Mouse (Mus musculus): ENCODE data around the gene Btaf1. TPM values are rescaled to one million over a fixed set of nuclear protein-coding genes. Genes with fewer than 3 reads are reported as not detected.

Btaf1 gene
- polyA plus RNA-seq, 1 experiment from 2014 or later: 20.2 TPM

DNA sequence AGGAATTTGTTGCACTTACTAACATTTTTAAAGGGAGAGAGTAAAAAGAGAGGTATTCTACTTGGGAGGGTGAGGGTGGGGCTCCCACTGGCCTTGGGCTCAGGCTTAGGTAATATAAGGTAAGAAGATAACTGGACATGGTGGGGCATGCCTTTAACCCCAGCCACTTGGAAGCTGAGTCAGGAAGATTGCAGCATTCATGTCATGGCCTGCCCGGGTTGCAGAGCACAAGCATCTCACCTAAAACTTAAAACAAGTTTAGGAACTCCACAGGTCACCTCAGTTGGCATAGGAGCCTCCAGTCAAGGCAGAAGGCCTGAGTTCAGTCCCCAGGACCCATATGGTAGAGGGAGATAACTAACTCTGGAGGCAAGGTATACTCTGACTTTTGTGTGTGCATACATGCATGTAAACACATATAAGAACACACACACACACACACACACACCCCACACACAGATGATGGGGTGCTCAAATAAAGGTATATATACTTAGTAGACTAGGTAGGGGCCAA lies 8.9 kb upstream of the Btaf1 start:
- H3K4me3 ChIP-seq (ENCODE audit: low read depth, low read length): 0 out of 2 replicates have a peak overlapping the region, but pooled peaks have one; percentile 6
- no peaks in the 10 kb centered on the region for H3K4me1 ChIP-seq (replicated peaks; ENCODE audit: control insufficient read depth, insufficient read depth, low read length)
- H3K9ac ChIP-seq (ENCODE audit: low read depth, low read length): no peak overlapping the region
- no peak overlapping the region for H3K27ac ChIP-seq (ENCODE audit: low read depth, low read length)
- 94% methylated on average over 1 of the region's 1 CpGs for WGBS
- DNase-seq (ENCODE audit: low spot score) (no peak), ATAC-seq (ENCODE audit: low FRiP score) (no peak)
- no peaks in the 10 kb centered on the region for H3K36me3 ChIP-seq (ENCODE audit: control insufficient read depth, insufficient read depth, low read length)
- no peak overlapping the region for H3K4me2 ChIP-seq (replicated peaks; ENCODE audit: low read depth, low read length)
- no peaks in the 10 kb centered on the region for H3K9me3 ChIP-seq (ENCODE audit: control insufficient read depth, low read length)
- H3K27me3 ChIP-seq (ENCODE audit: control insufficient read depth, insufficient read depth, low read length): no peaks in the 10 kb centered on the region

DNA sequence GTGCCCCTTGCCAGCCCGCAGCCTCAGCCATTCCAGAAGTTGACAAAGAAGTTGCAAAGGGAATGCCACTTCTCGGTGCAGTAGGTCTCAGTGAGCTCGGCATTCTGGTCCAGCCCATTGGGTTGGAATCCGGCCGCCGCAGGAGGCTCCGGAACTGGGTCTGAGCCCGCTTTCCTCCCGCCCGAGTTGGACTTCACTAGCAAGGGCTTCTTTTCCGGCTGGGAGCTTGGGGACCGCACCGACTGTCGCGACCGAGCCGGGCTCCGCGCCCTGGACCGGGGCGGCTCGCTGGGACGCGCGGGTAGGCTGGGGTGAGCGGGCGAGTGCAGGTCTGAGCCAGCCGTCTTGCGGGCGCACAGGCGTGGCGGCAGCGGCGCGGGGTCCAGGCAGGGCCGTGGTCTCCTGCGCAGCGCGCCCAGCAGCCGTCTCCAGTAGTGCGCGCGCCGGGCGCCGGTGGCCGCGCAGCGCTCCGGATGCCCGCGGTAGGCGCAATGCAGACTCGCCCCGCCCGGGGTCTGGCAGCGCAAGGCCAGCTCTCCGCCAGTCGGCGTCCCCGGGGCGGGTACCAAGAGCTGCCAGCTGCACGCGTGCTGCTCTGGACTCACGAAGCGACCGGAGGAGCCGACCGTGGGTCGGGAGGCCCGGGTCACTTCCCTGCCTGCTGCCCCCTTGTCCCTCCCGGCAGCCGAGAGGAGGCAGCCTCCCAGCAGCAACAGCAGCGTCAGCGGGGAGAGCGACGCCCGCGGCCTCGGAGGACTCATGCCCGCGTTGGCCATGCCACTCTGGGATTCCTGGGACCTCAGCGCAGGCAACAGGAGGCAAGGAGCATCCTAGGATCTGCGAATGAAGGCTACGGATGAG lies 7.2 kb upstream of the Btaf1 start:
- 0% methylated on average over 70 of the region's 85 CpGs for WGBS
- H3K4me3 ChIP-seq (ENCODE audit: low read depth, low read length): peak overlapping the region; percentile 88
- DNase-seq (ENCODE audit: low spot score) (peak; percentile 85), ATAC-seq (ENCODE audit: low FRiP score) (peak; percentile 90)
- no peaks in the 10 kb centered on the region for H3K27me3 ChIP-seq (ENCODE audit: control insufficient read depth, insufficient read depth, low read length)
- H3K27ac ChIP-seq (ENCODE audit: low read depth, low read length): peak overlapping the region; percentile 91
- H3K36me3 ChIP-seq (ENCODE audit: control insufficient read depth, insufficient read depth, low read length): no peaks in the 10 kb centered on the region
- peak overlapping the region; percentile 94 for H3K9ac ChIP-seq (ENCODE audit: low read depth, low read length)
- H3K4me2 ChIP-seq (replicated peaks; ENCODE audit: low read depth, low read length): peak overlapping the region; percentile 63
- H3K4me1 ChIP-seq (replicated peaks; ENCODE audit: control insufficient read depth, insufficient read depth, low read length): no peaks in the 10 kb centered on the region
- H3K9me3 ChIP-seq (ENCODE audit: control insufficient read depth, low read length): no peaks in the 10 kb centered on the region

DNA sequence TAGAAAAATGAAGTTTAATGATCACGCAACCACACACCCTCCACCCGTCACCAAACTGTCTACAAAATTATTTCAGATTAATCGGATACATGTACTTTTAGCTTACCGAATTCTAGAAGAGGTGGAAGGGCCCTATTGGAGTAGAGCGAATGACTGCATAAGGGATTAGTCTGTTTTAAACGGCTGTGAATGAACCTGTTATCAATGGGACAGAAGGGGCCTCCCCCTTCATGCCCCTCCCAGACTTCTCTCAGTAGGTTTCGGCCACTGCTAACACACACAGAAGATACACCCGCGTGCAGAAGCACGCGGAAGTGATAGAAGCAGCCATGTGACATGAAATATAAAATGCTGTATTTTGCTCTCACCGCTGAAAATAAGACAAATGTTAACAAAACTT lies 6.4 kb upstream of the Btaf1 start, which contains the start of gene Fgfbp3:
Fgfbp3 (minus strand) TSS at position 150 of the 400 bp plus-strand sequence.
- Histone ChIP-seq H3K27me3 (ENCODE audit: control insufficient read depth, insufficient read depth, low read length) (no peaks in the 10 kb centered on the region), H3K36me3 (ENCODE audit: control insufficient read depth, insufficient read depth, low read length) (no peaks in the 10 kb centered on the region), H3K9ac (ENCODE audit: low read depth, low read length) (peak within 1 kb of the TSS; percentile 94), H3K4me2 (replicated peaks; ENCODE audit: low read depth, low read length) (peak within 1 kb of the TSS; percentile 63), H3K4me3 (ENCODE audit: low read depth, low read length) (peak within 1 kb of the TSS; percentile 88), H3K4me1 (replicated peaks; ENCODE audit: control insufficient read depth, insufficient read depth, low read length) (no peaks in the 10 kb centered on the region), H3K27ac (ENCODE audit: low read depth, low read length) (peak within 1 kb of the TSS; percentile 91), H3K9me3 (ENCODE audit: control insufficient read depth, low read length) (no peaks in the 10 kb centered on the region)
- ATAC-seq (ENCODE audit: low FRiP score) (peak; percentile 54), DNase-seq (ENCODE audit: low spot score) (peak; percentile 49)
- 7% methylated on average over 12 of the region's 12 CpGs for WGBS

DNA sequence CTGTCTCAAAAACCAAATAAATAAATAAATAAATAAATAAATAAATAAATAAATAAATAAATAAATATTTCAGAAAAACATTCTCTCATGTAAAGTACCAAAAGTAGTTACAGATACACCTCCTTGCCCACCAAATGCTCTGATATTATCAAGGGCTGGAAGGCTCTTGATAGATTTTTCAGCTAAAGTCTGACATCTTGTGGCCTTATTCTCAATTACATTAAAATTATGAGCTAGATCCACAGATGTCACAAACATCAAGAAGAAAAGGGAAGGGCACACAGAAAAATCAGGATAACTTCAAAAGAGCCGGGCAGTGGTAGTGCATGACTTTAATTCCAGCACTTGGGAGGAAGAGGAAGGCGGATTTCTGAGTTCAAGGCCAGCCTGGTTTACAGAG lies 3.9 kb upstream of the Btaf1 start:
- WGBS: 44% methylated on average over 2 of the region's 2 CpGs
- peak; percentile 56 for DNase-seq (ENCODE audit: low spot score)
- H3K27me3 ChIP-seq (ENCODE audit: control insufficient read depth, insufficient read depth, low read length): no peaks in the 10 kb centered on the region
- H3K9me3 ChIP-seq (ENCODE audit: control insufficient read depth, low read length): no peaks in the 10 kb centered on the region
- no peak overlapping the region for H3K9ac ChIP-seq (ENCODE audit: low read depth, low read length)
- ATAC-seq (ENCODE audit: low FRiP score): no peak
- no peak overlapping the region for H3K27ac ChIP-seq (ENCODE audit: low read depth, low read length)
- H3K4me2 ChIP-seq (replicated peaks; ENCODE audit: low read depth, low read length): no peak overlapping the region
- H3K4me1 ChIP-seq (replicated peaks; ENCODE audit: control insufficient read depth, insufficient read depth, low read length): peaks cover 3% of the 10 kb centered on the region; the same call in 1 of the 2 replicates
- H3K36me3 ChIP-seq (ENCODE audit: control insufficient read depth, insufficient read depth, low read length): no peaks in the 10 kb centered on the region
- no peak overlapping the region for H3K4me3 ChIP-seq (ENCODE audit: low read depth, low read length)

DNA sequence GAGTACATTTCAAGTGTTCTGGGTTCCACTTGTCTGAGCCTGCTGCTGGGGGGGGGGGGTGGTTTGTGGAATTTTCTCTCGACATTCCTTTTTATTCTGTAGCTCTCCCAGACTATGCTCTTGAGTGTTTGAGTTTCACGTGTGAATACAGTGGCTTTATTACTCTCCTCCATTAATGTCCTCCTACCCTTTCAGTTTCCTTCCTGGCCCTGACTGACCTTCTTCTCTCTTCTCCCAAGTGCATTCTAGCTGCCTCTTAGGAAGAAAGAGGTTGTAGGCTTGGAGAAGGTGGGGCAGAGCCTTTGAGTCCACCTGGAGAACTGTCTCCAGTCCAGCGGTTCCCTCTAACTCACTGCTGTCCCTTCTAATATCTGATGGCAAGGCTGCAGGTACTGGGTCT lies 2.9 kb upstream of the Btaf1 start:
- no peak overlapping the region for H3K9ac ChIP-seq (ENCODE audit: low read depth, low read length)
- no peaks in the 10 kb centered on the region for H3K27me3 ChIP-seq (ENCODE audit: control insufficient read depth, insufficient read depth, low read length)
- H3K36me3 ChIP-seq (ENCODE audit: control insufficient read depth, insufficient read depth, low read length): no peaks in the 10 kb centered on the region
- no peak overlapping the region for H3K27ac ChIP-seq (ENCODE audit: low read depth, low read length)
- H3K9me3 ChIP-seq (ENCODE audit: control insufficient read depth, low read length): no peaks in the 10 kb centered on the region
- H3K4me2 ChIP-seq (replicated peaks; ENCODE audit: low read depth, low read length): no peak overlapping the region
- no peak for DNase-seq (ENCODE audit: low spot score)
- 61% methylated on average over 3 of the region's 3 CpGs for WGBS
- no peak overlapping the region for H3K4me3 ChIP-seq (ENCODE audit: low read depth, low read length)
- peaks cover 3% of the 10 kb centered on the region; the same call in 1 of the 2 replicates for H3K4me1 ChIP-seq (replicated peaks; ENCODE audit: control insufficient read depth, insufficient read depth, low read length)
- ATAC-seq (ENCODE audit: low FRiP score): no peak

DNA sequence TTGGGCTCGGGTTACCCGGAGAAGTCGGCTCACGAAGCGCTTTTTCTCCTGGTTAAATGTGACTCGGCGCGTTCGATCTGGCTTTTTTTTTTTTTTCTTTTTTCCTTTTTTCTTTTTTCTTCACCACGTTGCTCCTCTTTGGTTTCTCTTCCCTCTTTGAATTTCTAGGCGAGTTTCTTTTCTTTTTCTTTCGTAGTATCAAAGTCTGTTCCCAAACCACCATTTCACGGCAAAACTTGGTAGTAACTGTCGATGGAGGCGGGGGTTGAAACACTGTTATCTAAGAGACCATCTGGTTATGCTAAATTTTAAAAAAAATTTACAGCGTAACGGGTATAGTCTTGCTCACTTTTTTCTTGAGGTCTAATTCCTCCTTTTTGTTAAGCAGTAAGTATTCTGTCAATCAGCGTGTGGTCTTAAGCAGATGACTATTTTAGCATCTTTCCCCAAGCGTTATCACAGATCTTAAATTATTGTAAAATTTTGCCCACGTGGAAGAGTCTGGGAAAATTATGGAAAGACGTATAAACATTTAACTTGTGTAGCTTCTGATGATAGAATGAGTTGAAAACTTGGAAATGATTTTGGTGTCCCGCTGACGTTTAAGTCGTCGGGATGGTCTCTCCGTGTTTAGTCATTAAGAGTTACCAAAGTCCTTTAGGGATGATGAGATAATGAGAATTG lies 816 bp downstream of the Btaf1 start:
- H3K4me1 ChIP-seq (replicated peaks; ENCODE audit: control insufficient read depth, insufficient read depth, low read length): peaks cover 3% of the 10 kb centered on the region; the same call in 1 of the 2 replicates
- no peaks in the 10 kb centered on the region for H3K27me3 ChIP-seq (ENCODE audit: control insufficient read depth, insufficient read depth, low read length)
- peak overlapping the region; percentile 57 for H3K4me2 ChIP-seq (replicated peaks; ENCODE audit: low read depth, low read length)
- peak overlapping the region; percentile 96 for H3K4me3 ChIP-seq (ENCODE audit: low read depth, low read length)
- no peaks in the 10 kb centered on the region for H3K9me3 ChIP-seq (ENCODE audit: control insufficient read depth, low read length)
- no peaks in the 10 kb centered on the region for H3K36me3 ChIP-seq (ENCODE audit: control insufficient read depth, insufficient read depth, low read length)
- H3K27ac ChIP-seq (ENCODE audit: low read depth, low read length): peak overlapping the region; percentile 86
- DNase-seq (ENCODE audit: low spot score): peak; percentile 31
- 2% methylated on average over 26 of the region's 26 CpGs for WGBS
- no peak for ATAC-seq (ENCODE audit: low FRiP score)
- peak overlapping the region; percentile 92 for H3K9ac ChIP-seq (ENCODE audit: low read depth, low read length)

DNA sequence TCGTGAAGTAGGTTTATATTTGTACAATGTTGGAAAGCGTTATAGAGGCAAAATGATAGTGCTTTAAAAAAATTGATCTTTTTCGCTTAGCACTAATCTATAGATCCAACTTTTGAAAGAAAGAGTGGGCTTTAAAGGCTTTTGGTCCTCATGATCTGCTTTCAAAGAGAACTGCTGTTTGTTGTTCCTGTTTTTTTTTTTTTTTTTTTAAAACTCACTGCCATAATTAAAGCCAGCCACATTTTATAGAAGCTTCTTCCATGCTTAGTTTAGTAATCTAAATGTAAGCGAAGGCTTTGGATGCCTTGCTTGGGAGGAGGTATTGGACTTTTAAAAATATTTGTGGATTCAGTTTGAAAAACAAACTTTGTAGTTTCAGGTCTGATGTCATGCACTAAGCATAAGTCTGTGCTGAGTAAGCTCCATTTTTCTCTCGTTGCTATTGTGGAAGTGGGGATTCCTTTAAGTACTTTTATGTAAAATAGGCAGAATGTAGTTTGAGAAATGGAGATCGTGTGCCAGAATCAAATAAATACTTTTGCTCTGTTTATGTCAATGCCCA lies 2.0 kb downstream of the Btaf1 start:
- DNase-seq (ENCODE audit: low spot score) (no peak), ATAC-seq (ENCODE audit: low FRiP score) (no peak)
- no peaks in the 10 kb centered on the region for H3K27me3 ChIP-seq (ENCODE audit: control insufficient read depth, insufficient read depth, low read length)
- no peaks in the 10 kb centered on the region for H3K9me3 ChIP-seq (ENCODE audit: control insufficient read depth, low read length)
- 88% methylated on average over 6 of the region's 6 CpGs for WGBS
- H3K4me1 ChIP-seq (replicated peaks; ENCODE audit: control insufficient read depth, insufficient read depth, low read length): peaks cover 3% of the 10 kb centered on the region; the same call in 1 of the 2 replicates
- no peak overlapping the region for H3K27ac ChIP-seq (ENCODE audit: low read depth, low read length)
- no peak overlapping the region for H3K4me2 ChIP-seq (replicated peaks; ENCODE audit: low read depth, low read length)
- H3K36me3 ChIP-seq (ENCODE audit: control insufficient read depth, insufficient read depth, low read length): no peaks in the 10 kb centered on the region
- H3K9ac ChIP-seq (ENCODE audit: low read depth, low read length): no peak overlapping the region
- no peak overlapping the region for H3K4me3 ChIP-seq (ENCODE audit: low read depth, low read length)

DNA sequence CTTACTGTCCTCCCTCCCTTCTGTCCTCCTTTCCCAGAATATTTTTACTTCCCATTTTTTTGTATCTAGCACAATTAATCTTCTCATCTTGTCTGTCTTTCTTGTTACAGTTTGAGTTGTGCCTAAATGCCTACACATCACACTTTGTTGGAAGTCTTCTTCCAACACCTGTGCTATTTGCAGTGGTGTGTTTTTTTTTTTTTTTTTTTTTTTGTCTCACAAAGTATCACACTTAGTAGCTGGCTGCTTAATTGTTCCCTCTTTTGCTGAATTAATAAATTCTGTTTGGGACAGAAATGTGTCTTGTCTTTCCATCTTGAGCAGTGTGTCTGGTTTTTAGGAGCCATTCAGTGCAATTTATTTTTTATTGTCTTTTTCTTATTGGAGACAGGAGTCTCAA lies 3.9 kb downstream of the Btaf1 start:
- H3K36me3 ChIP-seq (ENCODE audit: control insufficient read depth, insufficient read depth, low read length): no peaks in the 10 kb centered on the region
- no peak overlapping the region for H3K27ac ChIP-seq (ENCODE audit: low read depth, low read length)
- DNase-seq (ENCODE audit: low spot score) (no peak), ATAC-seq (ENCODE audit: low FRiP score) (no peak)
- no peak overlapping the region for H3K4me2 ChIP-seq (replicated peaks; ENCODE audit: low read depth, low read length)
- H3K27me3 ChIP-seq (ENCODE audit: control insufficient read depth, insufficient read depth, low read length): no peaks in the 10 kb centered on the region
- H3K9me3 ChIP-seq (ENCODE audit: control insufficient read depth, low read length): no peaks in the 10 kb centered on the region
- H3K4me1 ChIP-seq (replicated peaks; ENCODE audit: control insufficient read depth, insufficient read depth, low read length): peaks cover 3% of the 10 kb centered on the region; the same call in 1 of the 2 replicates
- H3K9ac ChIP-seq (ENCODE audit: low read depth, low read length): no peak overlapping the region
- H3K4me3 ChIP-seq (ENCODE audit: low read depth, low read length): no peak overlapping the region
